Mouse (Mus musculus) ES-E14 (cell line): ENCODE data around the gene Pelo.

Experiments
- HCFC1 ChIP-seq: IDR thresholded peaks from 2 replicates; pipeline ENCODE4 v1.6.1; 2012; ENCODE audit warnings: low read length, inconsistent platforms, borderline replicate concordance; ENCODE audit not compliant: insufficient read depth
- ZC3H11A ChIP-seq: IDR thresholded peaks from 2 replicates; pipeline ENCODE4 v1.6.1; 2012; ENCODE audit warnings: low read depth, mild to moderate bottlenecking, inconsistent platforms, low read length, borderline replicate concordance
- ZNF384 ChIP-seq: IDR thresholded peaks from 2 replicates; pipeline ENCODE4 v1.6.1; 2012; ENCODE audit warnings: low read depth, low read length, inconsistent platforms

DNA sequence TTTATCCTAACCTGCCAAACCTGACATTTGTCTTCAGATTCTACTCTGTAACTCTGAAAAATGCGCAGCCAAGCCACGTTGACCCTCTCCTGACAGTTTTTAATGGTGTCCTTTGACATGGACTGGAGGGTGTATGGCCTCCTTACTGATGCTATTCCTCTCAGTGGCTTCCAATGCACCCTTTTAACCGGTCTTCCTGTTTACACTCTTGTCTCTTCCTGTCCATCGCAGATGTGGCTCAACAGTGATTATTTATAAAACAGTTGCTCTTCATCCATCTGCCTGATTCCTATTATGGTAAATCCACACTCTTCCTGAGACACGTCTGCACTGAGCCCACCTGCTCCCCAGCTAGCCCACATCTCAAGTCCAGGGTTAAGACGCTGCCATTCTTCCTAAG is 4.0 kb downstream of the Pelo start:
- TF ChIP-seq ZC3H11A: no peak
- TF ChIP-seq ZNF384: no peak
- TF ChIP-seq HCFC1: no peak
